Mouse (Mus musculus) bone marrow, adult 2 months (tissue): ENCODE data around the gene Chp2.

Experiments
- CTCF ChIP-seq: fragments of 200-500 bp; IDR thresholded peaks from 2 replicates; pipeline ENCODE4 v1.5.1; 2011; ENCODE audit warnings: low read length, control low read depth; ENCODE audit not compliant: control insufficient read depth, insufficient read depth
- POLR2A ChIP-seq: fragments of 200-500 bp; IDR thresholded peaks from 2 replicates; pipeline ENCODE4 v1.6.1; 2011; ENCODE audit warnings: low read depth, mild to moderate bottlenecking, control low read depth, low read length, borderline replicate concordance; ENCODE audit not compliant: control insufficient read depth

- TF ChIP-seq POLR2A, result no peak
- no peak for TF ChIP-seq CTCF
These were observed 11.6 kb downstream of the Chp2 start for GRCm38 (mm10) chr7:122230866-122231265.
